Mouse (Mus musculus): ENCODE results near the gene Qsox1.

Qsox1 gene

DNA sequence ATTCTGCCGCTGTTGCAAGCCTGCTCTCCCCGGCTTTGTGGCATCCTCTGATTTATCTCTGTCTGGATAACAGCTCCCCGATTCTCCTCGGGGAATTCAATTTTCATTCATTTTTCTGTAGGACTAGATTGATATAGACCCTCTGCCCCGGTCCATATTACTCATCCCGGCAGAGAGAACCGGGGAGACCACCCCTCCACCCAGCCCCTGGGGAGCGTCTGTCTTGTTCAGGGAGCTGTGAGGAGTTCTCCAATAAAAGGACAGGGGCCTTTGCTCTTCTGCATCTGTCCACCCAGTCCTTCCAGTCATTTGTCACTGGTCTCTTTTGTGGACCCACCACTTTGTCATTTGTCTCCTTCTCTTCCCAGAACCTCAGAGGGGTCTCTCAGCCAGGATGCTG, 65.7 kb downstream of the Qsox1 start:
- no peak for DNase-seq (ENCODE audit: low spot score in 2 of 2)

- DNase-seq (ENCODE audit: low spot score in 2 of 2), result no peak
These were observed 70.0 kb downstream of the Qsox1 start for GRCm38 (mm10) chr1:155742411-155743363.

GRCm38 (mm10) chr1:155741988-155742387, 70.7 kb downstream of the Qsox1 start:
- no peak for DNase-seq (ENCODE audit: low spot score in 2 of 2)

DNA sequence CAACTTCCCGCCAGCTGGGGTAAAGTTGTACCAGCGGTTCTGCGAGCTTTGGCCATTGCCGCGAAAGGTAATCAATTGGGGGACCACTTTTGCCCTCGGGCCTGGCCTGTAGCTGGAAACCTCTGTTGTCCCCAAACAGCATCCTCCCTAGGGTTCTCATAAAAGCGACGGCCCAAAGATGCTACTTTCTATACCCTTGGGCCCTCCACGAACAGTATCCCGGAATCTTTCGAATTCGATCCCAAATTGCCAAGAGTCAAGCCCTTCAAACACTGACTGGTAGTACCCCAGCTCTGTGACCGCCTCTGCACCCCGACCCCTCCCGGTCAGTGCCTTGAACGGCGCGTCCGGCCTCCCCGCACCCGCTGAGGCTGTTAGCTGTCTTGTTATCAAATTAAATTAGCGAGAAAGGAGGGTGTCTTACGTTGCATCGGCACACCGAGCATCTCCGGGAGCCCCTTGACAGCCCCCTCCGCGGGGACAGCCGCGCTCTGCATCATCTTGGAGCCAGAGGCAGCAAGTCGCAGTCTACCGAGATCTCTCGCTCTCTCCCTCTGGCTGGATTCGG, 71.2 kb downstream of the Qsox1 start:
- no peak for DNase-seq (ENCODE audit: low spot score in 2 of 2)

- DNase-seq (ENCODE audit: low spot score in 2 of 2), result no peak
These were observed 71.9 kb downstream of the Qsox1 start for GRCm38 (mm10) chr1:155740622-155741377.

GRCm38 (mm10) chr1:155737809-155738383, 74.8 kb downstream of the Qsox1 start:
- no peak for DNase-seq (ENCODE audit: low spot score in 2 of 2)

DNA sequence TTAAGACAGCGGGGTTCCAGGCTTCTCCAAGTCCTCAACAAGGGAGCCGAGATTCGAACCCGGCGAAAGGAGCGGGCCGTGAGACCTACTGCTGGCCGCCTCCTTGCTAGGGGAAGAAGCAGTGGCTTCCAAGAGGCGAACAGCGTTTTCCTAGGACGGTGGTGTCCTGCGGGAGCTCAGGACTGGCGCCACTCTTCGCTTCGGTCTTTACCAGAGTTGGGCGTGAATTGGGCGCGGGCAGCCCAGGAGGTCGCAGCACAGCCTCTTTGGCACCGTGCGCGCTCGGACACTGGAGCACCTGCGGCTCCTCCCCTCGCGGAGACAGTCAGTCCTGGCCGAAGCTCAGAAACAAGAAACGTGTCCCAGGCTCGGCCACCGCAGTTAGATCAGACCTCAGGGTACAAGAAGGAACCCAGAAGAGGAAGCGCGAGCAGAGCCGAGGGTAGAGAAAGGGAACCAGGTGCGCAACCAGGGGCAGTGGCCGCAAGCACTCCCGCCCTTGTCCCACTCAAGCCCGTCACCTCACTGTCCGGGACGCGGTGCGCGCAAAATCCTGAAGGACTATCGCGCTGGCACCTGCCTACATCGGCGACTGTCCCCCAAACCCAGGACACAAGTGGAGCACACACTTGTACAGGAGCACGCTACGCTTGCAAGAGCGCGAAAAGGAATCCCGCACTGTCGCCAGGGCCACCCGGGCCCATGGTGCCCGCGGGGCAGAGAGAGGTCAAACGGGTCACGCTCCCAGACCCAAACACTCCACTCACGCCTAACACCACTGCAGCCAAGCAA, 75.5 kb downstream of the Qsox1 start:
- no peak for DNase-seq (ENCODE audit: low spot score in 2 of 2)

DNA sequence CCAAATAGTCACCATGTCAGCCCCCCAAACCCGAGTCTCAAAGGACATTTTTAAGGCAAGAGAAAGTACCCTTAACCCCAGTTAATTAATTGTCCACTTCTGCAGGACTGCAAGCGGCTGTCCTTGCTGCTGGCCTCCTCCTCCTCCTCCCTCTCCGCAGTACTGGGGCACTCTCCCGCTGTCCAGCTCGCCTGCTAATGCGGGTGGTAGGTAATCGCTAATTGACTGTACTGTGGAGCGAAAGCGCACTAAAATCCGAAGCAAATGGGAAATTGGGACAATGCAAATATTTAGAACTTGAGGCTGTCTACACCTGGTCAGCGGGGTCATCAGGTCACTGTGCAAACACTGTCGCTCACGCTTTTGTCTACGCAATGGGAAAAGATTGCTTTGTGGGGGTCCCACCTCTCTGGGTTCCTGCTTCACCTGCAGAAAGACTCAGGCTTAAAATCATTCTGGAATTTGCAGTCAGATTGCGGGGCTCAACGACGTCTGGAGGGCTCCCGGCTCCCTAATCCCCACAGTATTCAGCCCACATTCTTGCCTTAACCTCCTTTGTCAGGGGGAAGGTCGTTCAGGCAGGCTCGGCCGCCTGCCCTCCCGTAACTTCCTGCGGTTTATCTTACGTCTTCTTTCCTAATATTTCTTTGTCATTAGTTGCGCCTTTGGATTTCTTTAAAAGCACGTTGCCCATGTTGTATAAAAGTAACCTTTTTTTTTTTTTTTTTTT, 76.4 kb downstream of the Qsox1 start:
- no peak for DNase-seq (ENCODE audit: low spot score in 2 of 2)

- DNase-seq (ENCODE audit: low spot score in 2 of 2), result no peak
These were observed 81.5 kb downstream of the Qsox1 start for GRCm38 (mm10) chr1:155731156-155731555.

- DNase-seq (ENCODE audit: low spot score in 2 of 2), result no peak
These were observed 83.4 kb downstream of the Qsox1 start for GRCm38 (mm10) chr1:155729113-155729795.

DNA sequence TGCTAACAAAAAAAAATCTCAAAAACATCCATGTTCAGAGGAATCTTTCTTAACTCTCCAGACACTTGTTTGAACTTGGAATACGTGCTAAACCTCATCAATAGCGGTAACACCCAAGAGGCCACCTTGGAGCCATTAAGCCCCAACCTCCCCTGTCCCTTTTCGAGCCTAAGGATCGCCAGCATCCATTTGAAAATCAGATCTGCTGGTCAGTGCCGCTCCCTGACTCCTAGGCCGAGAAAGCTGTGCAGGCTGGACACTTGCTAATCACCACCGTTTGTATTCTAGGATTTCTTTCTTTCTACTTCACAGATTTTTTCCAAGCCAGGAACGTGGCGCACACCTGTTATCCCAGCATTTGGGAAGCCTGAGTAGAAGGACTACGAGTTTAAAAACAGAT, 84.9 kb downstream of the Qsox1 start:
- DNase-seq (ENCODE audit: low spot score in 2 of 2), result no peak

Measured in right cerebral cortex, postnatal 36 days (tissue).